Mouse (Mus musculus): Measurements from ENCODE around the gene Lsamp.

DNA sequence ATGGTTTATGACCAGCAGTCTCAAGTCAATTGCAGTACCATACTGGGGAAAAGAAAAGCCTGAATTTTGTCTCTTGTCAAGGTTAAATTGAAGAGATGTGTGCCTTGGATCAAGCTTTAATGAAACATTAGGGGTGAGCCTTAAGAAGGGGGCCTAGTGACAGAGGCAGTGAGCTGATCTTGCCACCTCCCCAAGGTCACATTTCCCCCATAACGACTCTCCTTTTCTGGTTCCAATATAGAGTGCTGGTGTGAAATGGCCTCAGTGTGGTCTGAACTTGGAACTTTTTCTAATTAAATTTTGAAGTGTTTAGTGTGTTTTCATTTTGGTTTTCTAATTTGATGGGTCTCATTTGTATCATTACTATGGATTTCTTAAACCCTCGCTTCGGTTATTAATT lies 623.3 kb downstream of the Lsamp start:
- no peak for TF ChIP-seq POLR2A (IDR thresholded peaks at IDR 0.05; ENCODE audit: insufficient read depth, low read length)
- TF ChIP-seq CTCF (IDR thresholded peaks at IDR 0.05; ENCODE audit: low read depth, low read length), result no peak
- no peak for TF ChIP-seq EP300 (IDR thresholded peaks at IDR 0.05; ENCODE audit: insufficient read depth, low read depth, low read length)
